Mouse (Mus musculus): ENCODE measurements around the gene Clec12b. TPM values are rescaled to one million over a fixed set of nuclear protein-coding genes. Genes with fewer than 3 reads are reported as not detected.

Clec12b gene
- total RNA-seq (2014; rRNA removed) (not detected in 2 replicates), polyA plus RNA-seq (2015; fragmentation: Nextera tagmentation; extraction: Ambion mirVana) (0.23 and 0.37 TPM in 2 replicates)

DNA sequence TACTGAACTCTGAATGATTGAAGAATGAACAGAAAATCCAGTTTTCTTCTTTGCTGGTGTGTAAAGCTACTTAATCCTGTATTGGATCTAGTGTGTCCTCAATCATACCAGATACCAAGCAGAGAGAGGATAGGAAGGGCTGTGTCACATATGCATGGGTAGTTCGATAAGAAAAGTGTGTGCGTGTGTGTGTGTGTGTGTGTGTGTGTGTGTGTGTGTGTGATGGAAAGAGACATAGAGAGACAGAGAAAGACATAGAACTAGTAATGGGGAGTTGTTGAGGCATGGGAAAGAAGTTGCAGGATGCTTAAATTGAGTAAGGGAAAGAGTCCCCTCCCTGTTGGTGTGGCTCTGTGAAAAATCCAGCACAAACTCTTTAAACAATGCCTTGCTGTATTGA, at the start of gene Clec12b:
Gene Clec12b, minus strand, starts transcription at position 101 of the 400 bp plus-strand sequence.
- Histone ChIP-seq H3K36me3 (ENCODE audit: insufficient read depth, low read length) (no peaks in the 10 kb centered on the region), H3K9me3 (ENCODE audit: low read length) (no peaks in the 10 kb centered on the region), H3K4me2 (ENCODE audit: low read depth, low read length, poor library complexity, severe bottlenecking) (no peak within 1 kb of the TSS), H3K9ac (replicated peaks; ENCODE audit: low read length, poor library complexity, severe bottlenecking) (no peak within 1 kb of the TSS), H3K4me1 (ENCODE audit: insufficient read depth, low read length) (no peaks in the 10 kb centered on the region), H3K4me3 (ENCODE audit: low read depth, low read length) (no peak within 1 kb of the TSS), H3K27me3 (ENCODE audit: insufficient read depth, low read length) (no peaks in the 10 kb centered on the region), H3K27ac (ENCODE audit: low read depth, low read length) (no peak within 1 kb of the TSS)
- DNase-seq (ENCODE audit: low spot score) = no peak
- ATAC-seq (ENCODE audit: low FRiP score) = no peak
- no peak for TF ChIP-seq CTCF (IDR thresholded peaks at IDR 0.05)
- WGBS = 71% methylated on average over 2 of the region's 2 CpGs

DNA sequence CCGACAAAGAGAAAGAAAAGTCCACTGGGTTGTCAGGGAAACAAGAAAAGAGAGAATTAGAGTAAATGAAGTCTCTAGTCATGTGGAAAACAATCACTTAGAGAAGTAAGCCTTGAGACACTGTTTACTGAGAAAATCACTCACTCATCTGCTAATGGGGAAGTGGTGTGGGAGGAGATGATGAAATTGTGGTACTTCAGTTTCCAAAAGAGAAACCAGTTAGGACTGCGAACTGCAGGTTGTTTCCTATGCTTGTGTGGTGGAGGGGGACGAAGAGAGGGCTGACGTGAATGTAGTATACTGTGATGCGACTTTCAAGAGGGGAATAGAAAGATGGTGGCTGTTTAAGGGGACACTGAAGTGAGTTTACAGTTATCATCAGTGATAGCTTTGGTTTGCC, 48.6 kb upstream of the Clec12b start:
- no peaks in the 10 kb centered on the region for H3K4me1 ChIP-seq (ENCODE audit: insufficient read depth, low read length)
- ATAC-seq (ENCODE audit: low FRiP score) = no peak
- no peak for TF ChIP-seq CTCF (IDR thresholded peaks at IDR 0.05)

DNA sequence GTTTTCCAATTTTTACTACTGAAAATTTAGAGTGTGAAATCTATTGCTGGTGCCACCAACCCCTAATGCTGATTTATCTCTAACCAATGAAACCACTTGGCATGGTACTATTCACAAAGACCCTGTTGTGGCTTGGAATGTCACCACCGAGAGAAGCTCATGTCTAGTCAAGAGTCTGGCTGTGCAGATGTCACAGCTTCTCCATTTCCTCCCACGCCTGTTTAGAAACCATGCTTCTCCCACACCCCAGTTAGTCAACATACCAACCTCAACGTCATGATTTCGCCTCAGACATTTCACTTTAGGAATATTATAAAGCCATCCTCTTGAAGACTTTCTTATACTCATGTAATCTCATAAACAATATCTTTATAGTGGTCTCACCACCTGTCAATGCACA, 41.6 kb upstream of the Clec12b start:
- Histone ChIP-seq H3K4me2 (ENCODE audit: low read depth, low read length, poor library complexity, severe bottlenecking) (no peak overlapping the region), H3K9me3 (ENCODE audit: low read length) (no peaks in the 10 kb centered on the region), H3K27ac (ENCODE audit: low read depth, low read length) (no peak overlapping the region), H3K4me1 (ENCODE audit: insufficient read depth, low read length) (no peaks in the 10 kb centered on the region), H3K4me3 (ENCODE audit: low read depth, low read length) (no peak overlapping the region), H3K36me3 (ENCODE audit: insufficient read depth, low read length) (no peaks in the 10 kb centered on the region), H3K27me3 (ENCODE audit: insufficient read depth, low read length) (no peaks in the 10 kb centered on the region), H3K9ac (replicated peaks; ENCODE audit: low read length, poor library complexity, severe bottlenecking) (no peak overlapping the region)
- 87% methylated on average over 4 of the region's 4 CpGs for WGBS
- no peak for DNase-seq (ENCODE audit: low spot score)
- TF ChIP-seq CTCF (IDR thresholded peaks at IDR 0.05) = no peak
- no peak for ATAC-seq (ENCODE audit: low FRiP score)

More for the DNA sequence above, 48.6 kb upstream of the Clec12b start:
- Histone ChIP-seq H3K9ac (replicated peaks; ENCODE audit: low read length, poor library complexity, severe bottlenecking) (no peak overlapping the region), H3K4me3 (ENCODE audit: low read depth, low read length) (no peak overlapping the region), H3K9me3 (ENCODE audit: low read length) (no peaks in the 10 kb centered on the region), H3K27ac (ENCODE audit: low read depth, low read length) (no peak overlapping the region), H3K27me3 (ENCODE audit: insufficient read depth, low read length) (no peaks in the 10 kb centered on the region), H3K4me2 (ENCODE audit: low read depth, low read length, poor library complexity, severe bottlenecking) (no peak overlapping the region), H3K36me3 (ENCODE audit: insufficient read depth, low read length) (no peaks in the 10 kb centered on the region)
- 77% methylated on average over 5 of the region's 5 CpGs for WGBS
- DNase-seq (ENCODE audit: low spot score) = no peak

DNA sequence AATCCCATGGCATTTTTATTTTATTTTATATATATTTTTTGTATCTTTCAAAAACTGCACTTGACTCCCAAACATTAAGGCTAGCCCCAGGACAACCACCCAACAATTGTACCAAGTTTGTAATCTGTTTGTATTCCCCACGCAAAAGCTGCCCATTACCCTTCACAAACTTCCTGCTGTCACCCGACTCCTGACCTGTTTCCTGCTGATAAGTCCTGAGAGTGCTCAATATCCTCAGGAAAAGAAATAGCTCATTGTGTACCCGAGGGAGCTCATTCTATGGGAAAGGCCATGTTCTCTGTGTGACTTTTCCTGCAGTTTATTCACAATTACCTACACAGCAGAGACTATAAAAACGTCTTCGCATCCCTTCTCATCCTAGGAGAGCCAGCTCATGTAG, 40.1 kb upstream of the Clec12b start:
- DNase-seq (ENCODE audit: low spot score) (no peak), ATAC-seq (ENCODE audit: low FRiP score) (no peak)
- H3K4me3 ChIP-seq (ENCODE audit: low read depth, low read length) = no peak overlapping the region
- H3K27ac ChIP-seq (ENCODE audit: low read depth, low read length) = no peak overlapping the region
- no peak overlapping the region for H3K9ac ChIP-seq (replicated peaks; ENCODE audit: low read length, poor library complexity, severe bottlenecking)
- no peak for TF ChIP-seq CTCF (IDR thresholded peaks at IDR 0.05)
- 38% methylated on average over 5 of the region's 5 CpGs for WGBS
- H3K9me3 ChIP-seq (ENCODE audit: low read length) = no peaks in the 10 kb centered on the region
- H3K4me1 ChIP-seq (ENCODE audit: insufficient read depth, low read length) = no peaks in the 10 kb centered on the region
- no peaks in the 10 kb centered on the region for H3K36me3 ChIP-seq (ENCODE audit: insufficient read depth, low read length)
- H3K4me2 ChIP-seq (ENCODE audit: low read depth, low read length, poor library complexity, severe bottlenecking) = no peak overlapping the region
- no peaks in the 10 kb centered on the region for H3K27me3 ChIP-seq (ENCODE audit: insufficient read depth, low read length)

DNA sequence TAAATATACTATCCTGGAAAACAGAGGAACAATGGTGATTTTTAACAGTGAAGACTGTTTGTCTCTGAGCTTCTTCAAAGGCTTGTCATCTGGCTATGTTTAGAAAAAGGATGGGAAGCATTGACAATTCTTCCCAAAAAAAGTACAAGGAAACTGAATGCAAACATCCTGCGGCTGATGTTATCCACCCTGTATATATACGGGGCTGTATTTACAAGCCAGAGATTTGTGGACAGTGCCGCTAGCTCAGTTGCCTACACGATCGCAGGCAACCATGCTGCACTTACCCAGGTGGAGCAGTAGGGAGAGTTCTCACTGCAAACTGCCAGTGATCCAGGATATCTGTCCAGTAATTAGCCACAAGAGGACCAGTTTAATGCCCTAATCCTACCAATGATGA, 39.5 kb upstream of the Clec12b start:
- DNase-seq (ENCODE audit: low spot score) (no peak), ATAC-seq (ENCODE audit: low FRiP score) (no peak)
- H3K4me2 ChIP-seq (ENCODE audit: low read depth, low read length, poor library complexity, severe bottlenecking) = no peak overlapping the region
- H3K4me3 ChIP-seq (ENCODE audit: low read depth, low read length) = no peak overlapping the region
- H3K36me3 ChIP-seq (ENCODE audit: insufficient read depth, low read length) = no peaks in the 10 kb centered on the region
- no peak for TF ChIP-seq CTCF (IDR thresholded peaks at IDR 0.05)
- H3K9me3 ChIP-seq (ENCODE audit: low read length) = no peaks in the 10 kb centered on the region
- no peaks in the 10 kb centered on the region for H3K4me1 ChIP-seq (ENCODE audit: insufficient read depth, low read length)
- no peak overlapping the region for H3K27ac ChIP-seq (ENCODE audit: low read depth, low read length)
- no peak overlapping the region for H3K9ac ChIP-seq (replicated peaks; ENCODE audit: low read length, poor library complexity, severe bottlenecking)
- no peaks in the 10 kb centered on the region for H3K27me3 ChIP-seq (ENCODE audit: insufficient read depth, low read length)
- 79% methylated on average over 5 of the region's 5 CpGs for WGBS

DNA sequence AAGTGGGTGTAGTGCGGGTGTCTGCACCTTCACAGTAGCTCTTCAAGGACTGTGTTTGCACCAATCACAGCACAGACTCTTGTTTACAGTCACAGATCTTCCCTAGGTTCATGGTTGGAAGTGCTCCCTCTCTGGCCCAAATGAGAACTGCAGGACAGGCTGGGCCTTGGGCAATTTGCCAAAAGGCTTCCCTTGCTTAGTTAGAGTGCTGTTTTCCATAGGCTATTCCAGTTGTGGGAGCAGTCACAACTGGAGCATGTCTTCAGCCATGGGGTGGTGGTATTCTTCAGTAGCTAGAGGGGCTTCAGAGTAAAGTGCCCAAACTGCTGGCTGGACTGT, 38.0 kb upstream of the Clec12b start:
- H3K4me1 ChIP-seq (ENCODE audit: insufficient read depth, low read length) = no peaks in the 10 kb centered on the region
- H3K9ac ChIP-seq (replicated peaks; ENCODE audit: low read length, poor library complexity, severe bottlenecking) = no peak overlapping the region
- ATAC-seq (ENCODE audit: low FRiP score) (peak; percentile 76), DNase-seq (ENCODE audit: low spot score) (peak; percentile 72)
- H3K36me3 ChIP-seq (ENCODE audit: insufficient read depth, low read length) = no peaks in the 10 kb centered on the region
- H3K27ac ChIP-seq (ENCODE audit: low read depth, low read length) = no peak overlapping the region
- no peaks in the 10 kb centered on the region for H3K9me3 ChIP-seq (ENCODE audit: low read length)
- TF ChIP-seq CTCF (IDR thresholded peaks at IDR 0.05) = peak; percentile 81
- H3K4me2 ChIP-seq (ENCODE audit: low read depth, low read length, poor library complexity, severe bottlenecking) = no peak overlapping the region
- no peak overlapping the region for H3K4me3 ChIP-seq (ENCODE audit: low read depth, low read length)
- H3K27me3 ChIP-seq (ENCODE audit: insufficient read depth, low read length) = no peaks in the 10 kb centered on the region
- 12% methylated on average over 1 of the region's 1 CpGs for WGBS

All from midbrain, postnatal 0 days (tissue).